Mouse (Mus musculus): ENCODE results near the gene Kcnq2. TPM values are rescaled to one million over a fixed set of nuclear protein-coding genes. Genes with fewer than 3 reads are reported as not detected.

Gene Kcnq2
- polyA plus RNA-seq, 1 experiment from 2014 or later = 45.8 TPM

DNA sequence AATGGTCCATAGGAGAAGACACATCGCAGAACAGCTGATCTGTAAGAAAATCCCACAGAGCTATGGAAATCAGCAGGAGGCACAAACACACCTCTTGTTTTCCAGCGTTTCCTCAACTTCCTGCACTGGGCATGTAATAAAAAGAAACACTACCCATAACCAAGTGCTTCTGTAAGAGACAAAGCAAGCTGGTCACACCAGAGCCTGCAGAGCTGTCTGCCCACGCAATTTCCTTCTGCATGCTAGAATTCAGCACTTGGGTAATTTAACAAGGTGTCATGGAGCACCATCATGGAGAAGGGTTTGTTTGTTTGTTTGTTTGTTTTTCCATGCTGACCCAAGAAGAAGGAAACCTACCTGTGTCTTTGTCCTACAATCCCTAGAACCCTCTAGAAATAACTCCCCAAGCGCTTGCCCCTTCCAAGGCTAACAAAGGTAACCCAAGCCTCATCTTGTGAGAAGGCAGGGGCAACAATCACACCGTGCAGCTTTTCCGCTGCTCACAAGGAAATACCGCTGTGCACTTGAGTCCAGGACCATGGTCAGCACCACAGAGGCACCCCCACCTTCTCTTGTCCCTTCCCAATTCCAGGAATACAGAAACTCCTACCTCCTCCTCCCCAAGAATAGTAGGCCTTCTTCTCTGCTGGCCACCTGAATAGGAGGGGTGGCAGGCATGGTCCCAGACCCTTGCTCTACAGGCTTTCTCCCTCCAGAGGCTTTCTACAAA is 9.2 kb downstream of the Kcnq2 start:
- H3K27me3 ChIP-seq (replicated peaks) = no peaks in the 10 kb centered on the region
- H3K4me2 ChIP-seq = no peak overlapping the region
- H3K9ac ChIP-seq (replicated peaks) = no peak overlapping the region
- ATAC-seq (ENCODE audit: low FRiP score) = no peak
- no peak overlapping the region for H3K27ac ChIP-seq (replicated peaks)
- H3K4me1 ChIP-seq = peaks cover 65% of the 10 kb centered on the region
- H3K4me3 ChIP-seq (replicated peaks) = no peak overlapping the region
- H3K9me3 ChIP-seq (replicated peaks) = no peaks in the 10 kb centered on the region
- H3K36me3 ChIP-seq = no peaks in the 10 kb centered on the region
- WGBS = 53% methylated on average over 7 of the region's 7 CpGs

DNA sequence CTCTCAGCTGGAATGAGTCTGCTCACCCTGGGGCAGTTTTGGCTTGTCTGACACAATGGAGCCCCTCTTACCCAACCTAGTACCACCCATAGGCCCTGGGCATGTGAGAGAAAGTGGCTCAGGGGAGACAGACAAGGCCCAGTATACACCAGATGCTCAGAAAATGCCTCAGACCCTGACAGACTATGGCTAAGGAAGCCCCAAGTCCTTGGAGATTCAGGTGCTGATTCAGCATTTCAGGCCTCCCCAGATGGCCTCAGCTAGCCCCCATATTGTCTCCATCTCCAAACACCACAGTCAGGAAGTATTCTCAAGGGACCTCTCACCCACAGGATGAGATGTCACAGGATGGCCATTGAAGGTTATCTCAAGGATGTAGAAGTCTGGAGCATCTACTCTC is 12.5 kb downstream of the Kcnq2 start:
- Histone ChIP-seq H3K9me3 (replicated peaks) (no peaks in the 10 kb centered on the region), H3K4me1 (peaks cover 66% of the 10 kb centered on the region), H3K4me3 (replicated peaks) (no peak overlapping the region), H3K27me3 (replicated peaks) (no peaks in the 10 kb centered on the region), H3K9ac (replicated peaks) (no peak overlapping the region), H3K36me3 (no peaks in the 10 kb centered on the region), H3K4me2 (no peak overlapping the region), H3K27ac (replicated peaks) (peak overlapping the region; percentile 29; the same call in 1 of the 2 replicates)
- ATAC-seq (ENCODE audit: low FRiP score) = no peak

DNA sequence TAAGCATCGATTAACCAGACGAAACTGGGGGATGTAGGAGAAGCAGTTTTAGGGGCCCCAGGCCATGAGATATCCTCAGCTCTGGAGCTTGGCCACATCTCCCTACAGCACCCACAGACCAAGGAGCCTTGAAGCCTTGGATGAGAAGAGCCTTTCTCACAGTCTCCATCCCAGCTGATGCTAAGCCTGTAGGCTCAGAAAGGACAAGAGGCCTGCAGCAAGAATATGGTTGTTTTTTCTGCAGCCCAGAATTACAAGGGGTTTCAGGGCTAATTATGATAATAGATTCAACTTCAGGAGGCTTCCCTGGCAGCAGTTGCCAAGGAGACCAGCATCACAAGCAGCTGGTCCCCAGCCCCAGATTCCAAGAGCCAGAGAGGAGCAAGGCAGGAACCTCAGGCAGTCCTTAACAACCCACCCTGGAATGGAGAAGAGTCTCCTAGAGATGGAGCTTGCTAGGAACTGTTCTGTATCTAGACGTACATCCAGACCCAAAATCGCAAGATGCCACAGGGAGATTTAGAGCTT is 14.1 kb downstream of the Kcnq2 start:
- H3K9ac ChIP-seq (replicated peaks) = no peak overlapping the region
- no peak overlapping the region; the same call in 1 of the 2 replicates for H3K27ac ChIP-seq (replicated peaks)
- H3K4me2 ChIP-seq = no peak overlapping the region
- H3K4me3 ChIP-seq (replicated peaks) = no peak overlapping the region
- no peak for ATAC-seq (ENCODE audit: low FRiP score)
- no peaks in the 10 kb centered on the region for H3K36me3 ChIP-seq
- H3K4me1 ChIP-seq = peaks cover 69% of the 10 kb centered on the region
- WGBS = 63% methylated on average over 4 of the region's 4 CpGs
- no peaks in the 10 kb centered on the region for H3K9me3 ChIP-seq (replicated peaks)
- no peaks in the 10 kb centered on the region for H3K27me3 ChIP-seq (replicated peaks)

DNA sequence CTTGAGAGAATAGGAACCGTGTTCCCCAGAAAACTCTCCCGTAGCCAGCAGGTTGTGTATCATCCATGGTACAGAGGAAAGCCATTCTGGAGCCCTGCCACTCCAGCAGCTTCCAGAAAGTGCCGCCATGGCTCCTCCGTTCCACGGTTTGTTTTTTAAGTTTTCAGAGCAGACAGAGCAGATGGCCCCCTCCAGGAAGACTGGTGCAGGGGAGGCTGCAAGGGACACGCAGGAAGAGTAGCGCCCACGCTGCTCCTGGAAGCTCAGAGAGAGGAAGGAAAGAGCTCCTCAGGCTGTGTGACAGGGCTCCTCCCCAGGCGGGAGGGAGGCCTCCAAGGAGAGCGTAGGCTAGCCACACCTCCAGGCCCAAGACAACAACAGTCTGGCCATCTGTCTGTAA is 15.1 kb downstream of the Kcnq2 start:
- no peak overlapping the region for H3K4me2 ChIP-seq
- H3K27me3 ChIP-seq (replicated peaks) = no peaks in the 10 kb centered on the region
- WGBS = 29% methylated on average over 10 of the region's 10 CpGs
- no peak for ATAC-seq (ENCODE audit: low FRiP score)
- no peaks in the 10 kb centered on the region for H3K36me3 ChIP-seq
- no peak overlapping the region for H3K9ac ChIP-seq (replicated peaks)
- H3K27ac ChIP-seq (replicated peaks) = no peak overlapping the region
- H3K4me1 ChIP-seq = peaks cover 74% of the 10 kb centered on the region
- H3K4me3 ChIP-seq (replicated peaks) = no peak overlapping the region
- H3K9me3 ChIP-seq (replicated peaks) = no peaks in the 10 kb centered on the region

DNA sequence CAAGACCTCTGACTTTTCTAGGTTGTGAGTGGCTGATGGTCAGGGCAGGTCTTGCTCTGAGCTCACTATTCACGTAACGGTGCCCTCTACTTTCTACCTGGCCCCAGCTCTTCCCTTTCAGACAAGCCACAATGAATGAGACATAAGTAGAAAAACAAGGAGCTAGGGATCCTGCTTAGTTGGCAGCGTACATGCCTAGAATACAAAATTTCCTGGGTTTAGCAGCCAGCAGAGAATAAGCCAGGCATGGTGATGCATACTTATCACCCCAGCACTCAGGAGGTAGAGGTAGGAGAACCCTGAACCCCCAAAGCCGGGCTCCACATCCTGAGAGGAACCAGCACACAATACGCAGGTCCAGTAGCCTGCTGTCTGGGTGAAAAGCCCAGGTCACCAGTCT is 18.7 kb downstream of the Kcnq2 start:
- peaks cover 16% of the 10 kb centered on the region; the same call in 1 of the 2 replicates for H3K36me3 ChIP-seq
- 83% methylated on average over 5 of the region's 5 CpGs for WGBS
- H3K4me3 ChIP-seq (replicated peaks) = no peak overlapping the region
- no peaks in the 10 kb centered on the region for H3K9me3 ChIP-seq (replicated peaks)
- no peak for ATAC-seq (ENCODE audit: low FRiP score)
- no peaks in the 10 kb centered on the region for H3K27me3 ChIP-seq (replicated peaks)
- peaks cover 67% of the 10 kb centered on the region for H3K4me1 ChIP-seq
- no peak overlapping the region for H3K4me2 ChIP-seq
- no peak overlapping the region for H3K9ac ChIP-seq (replicated peaks)
- H3K27ac ChIP-seq (replicated peaks) = 0 out of 2 replicates have a peak overlapping the region, but pooled peaks have one; percentile 29

GRCm38 (mm10) chr2:181115367-181115766 is 19.7 kb downstream of the Kcnq2 start:
- 67% methylated on average over 3 of the region's 3 CpGs for WGBS
- Histone ChIP-seq H3K4me2 (no peak overlapping the region), H3K4me3 (replicated peaks) (no peak overlapping the region), H3K9me3 (replicated peaks) (no peaks in the 10 kb centered on the region), H3K27me3 (replicated peaks) (no peaks in the 10 kb centered on the region), H3K27ac (replicated peaks) (peak overlapping the region; percentile 43; the same call in 1 of the 2 replicates), H3K4me1 (peaks cover 56% of the 10 kb centered on the region), H3K9ac (replicated peaks) (no peak overlapping the region), H3K36me3 (peaks cover 18% of the 10 kb centered on the region; the same call in 1 of the 2 replicates)
- ATAC-seq (ENCODE audit: low FRiP score) = no peak

- no peak overlapping the region; the same call in 1 of the 2 replicates for H3K9ac ChIP-seq (replicated peaks)
- no peak overlapping the region for H3K4me3 ChIP-seq (replicated peaks)
- H3K4me1 ChIP-seq = peaks cover 42% of the 10 kb centered on the region
- H3K27me3 ChIP-seq (replicated peaks) = no peaks in the 10 kb centered on the region
- peaks cover 21% of the 10 kb centered on the region for H3K36me3 ChIP-seq
- no peak overlapping the region for H3K4me2 ChIP-seq
- ATAC-seq (ENCODE audit: low FRiP score) = peak; percentile 21; the same call in 1 of the 2 replicates
- H3K9me3 ChIP-seq (replicated peaks) = no peaks in the 10 kb centered on the region
- H3K27ac ChIP-seq (replicated peaks) = no peak overlapping the region
- WGBS = 39% methylated on average over 8 of the region's 8 CpGs
Measured at GRCm38 (mm10) chr2:181113762-181114361, 21.2 kb downstream of the Kcnq2 start.

DNA sequence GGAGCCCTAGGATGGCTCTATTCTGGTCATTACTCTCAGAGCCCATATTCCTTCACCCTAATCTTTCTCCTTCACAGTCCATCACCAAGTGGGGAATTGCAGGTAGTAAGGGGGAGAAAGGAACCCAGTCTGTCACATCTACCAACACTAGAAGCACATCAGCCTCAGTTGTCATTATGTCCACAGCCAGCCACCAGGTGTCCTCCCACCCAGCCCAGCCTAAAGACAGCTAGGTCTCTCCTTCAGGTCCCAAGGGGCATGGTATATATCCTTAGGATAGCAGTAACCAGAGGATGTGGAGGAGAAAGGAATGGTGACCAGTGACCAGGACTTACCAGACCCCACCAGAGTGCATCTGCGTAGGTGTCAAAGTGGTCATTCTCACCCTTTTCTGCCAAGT is 23.4 kb downstream of the Kcnq2 start:
- no peaks in the 10 kb centered on the region for H3K27me3 ChIP-seq (replicated peaks)
- ATAC-seq (ENCODE audit: low FRiP score) = no peak
- no peak overlapping the region for H3K9ac ChIP-seq (replicated peaks)
- no peaks in the 10 kb centered on the region for H3K9me3 ChIP-seq (replicated peaks)
- H3K4me1 ChIP-seq = peaks cover 32% of the 10 kb centered on the region
- WGBS = 100% methylated on average over 1 of the region's 1 CpGs
- no peak overlapping the region for H3K4me3 ChIP-seq (replicated peaks)
- H3K36me3 ChIP-seq = peaks cover 33% of the 10 kb centered on the region
- no peak overlapping the region for H3K27ac ChIP-seq (replicated peaks)
- no peak overlapping the region for H3K4me2 ChIP-seq

- no peak for ATAC-seq (ENCODE audit: low FRiP score)
- Histone ChIP-seq H3K4me3 (replicated peaks) (no peak overlapping the region), H3K36me3 (peaks cover 35% of the 10 kb centered on the region), H3K9ac (replicated peaks) (no peak overlapping the region), H3K4me1 (peaks cover 6% of the 10 kb centered on the region; the same call in 1 of the 2 replicates), H3K4me2 (no peak overlapping the region), H3K27ac (replicated peaks) (no peak overlapping the region), H3K27me3 (replicated peaks) (no peaks in the 10 kb centered on the region), H3K9me3 (replicated peaks) (no peaks in the 10 kb centered on the region)
- 66% methylated on average over 2 of the region's 2 CpGs for WGBS
Measured at GRCm38 (mm10) chr2:181104111-181104510, 31.0 kb downstream of the Kcnq2 start.

DNA sequence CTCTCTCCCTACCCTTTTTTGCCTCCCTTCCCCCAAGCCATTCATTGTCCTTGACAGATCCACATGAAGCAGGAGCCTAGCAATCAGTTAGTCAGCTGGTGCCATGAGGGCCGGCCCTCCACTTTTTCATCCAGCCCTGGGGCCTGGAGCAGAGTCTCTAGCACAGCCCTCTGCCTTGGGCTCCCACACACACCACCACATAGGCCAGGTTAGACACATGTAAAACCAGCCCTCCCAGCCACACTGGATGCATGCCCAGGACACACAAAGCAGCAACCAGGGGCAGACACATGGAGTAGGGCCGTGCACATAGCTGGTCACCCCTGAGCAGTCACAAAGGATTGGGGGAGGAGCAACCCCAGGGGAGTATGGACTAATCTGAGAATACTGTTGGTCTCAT is 32.9 kb downstream of the Kcnq2 start:
- 11% methylated on average over 2 of the region's 2 CpGs for WGBS
- Histone ChIP-seq H3K9ac (replicated peaks) (no peak overlapping the region), H3K27me3 (replicated peaks) (no peaks in the 10 kb centered on the region), H3K27ac (replicated peaks) (0 out of 2 replicates have a peak overlapping the region, but pooled peaks have one; percentile 33), H3K4me2 (no peak overlapping the region), H3K36me3 (peaks cover 33% of the 10 kb centered on the region; the same call in 1 of the 2 replicates), H3K4me3 (replicated peaks) (no peak overlapping the region), H3K4me1 (peaks cover 6% of the 10 kb centered on the region; the same call in 1 of the 2 replicates), H3K9me3 (replicated peaks) (no peaks in the 10 kb centered on the region)
- 0 out of 2 replicates have a peak, but pooled peaks have one; percentile 43 for ATAC-seq (ENCODE audit: low FRiP score)

GRCm38 (mm10) chr2:181101626-181102025 is 33.5 kb downstream of the Kcnq2 start:
- WGBS = 43% methylated on average over 1 of the region's 1 CpGs
- no peaks in the 10 kb centered on the region for H3K27me3 ChIP-seq (replicated peaks)
- peaks cover 30% of the 10 kb centered on the region; the same call in 1 of the 2 replicates for H3K36me3 ChIP-seq
- no peak overlapping the region for H3K4me2 ChIP-seq
- no peak overlapping the region for H3K9ac ChIP-seq (replicated peaks)
- 0 out of 2 replicates have a peak overlapping the region, but pooled peaks have one; percentile 33 for H3K27ac ChIP-seq (replicated peaks)
- no peaks in the 10 kb centered on the region for H3K9me3 ChIP-seq (replicated peaks)
- H3K4me3 ChIP-seq (replicated peaks) = no peak overlapping the region
- no peak for ATAC-seq (ENCODE audit: low FRiP score)
- peaks cover 6% of the 10 kb centered on the region; the same call in 1 of the 2 replicates for H3K4me1 ChIP-seq
